Mouse (Mus musculus) gonadal fat pad, adult 2 months (tissue): ENCODE results near the gene Baz2a. TPM values are rescaled to one million over a fixed set of nuclear protein-coding genes. Genes with fewer than 3 reads are reported as not detected.

Experiments
- DNase-seq: peaks from one replicate; pipeline ENCODE4 v3.0.0-alpha.2; 2012; ENCODE audit warnings: low read depth
- polyA plus RNA-seq: library from polyadenylated mRNA; depleted of rRNA; stranded (reverse); fragments of >200 nt; gene quantifications from 2 replicates; pipeline ENCODE4 v1.2.3, GENCODE M21; 2012; rRNA removed

Gene Baz2a
- polyA plus RNA-seq, 1 experiment: 32.2 TPM

GRCm38 (mm10) chr10:128177316-128177715, 85.9 kb downstream of the Baz2a start:
- DNase-seq: no peak

Other genes starting within 250 kb of the Baz2a start
- not detected in 2 replicates for gene Rdh19, start 241.6 kb upstream of the Baz2a start, polyA plus RNA-seq
- 0.09 and 0.11 TPM in 2 replicates for gene Rdh16f2, start 225.1 kb upstream of the Baz2a start, polyA plus RNA-seq
- 0.36 and 1.4 TPM in 2 replicates for gene Rdh7, start 202.8 kb upstream of the Baz2a start, polyA plus RNA-seq
- gene Sdr9c7, start 193.1 kb upstream of the Baz2a start, polyA plus RNA-seq: 0.04 and 0.30 TPM in 2 replicates
- gene Hsd17b6, start 84.0 kb upstream of the Baz2a start, polyA plus RNA-seq: 0.53 TPM in 1 of 2 replicates, not detected in the other
- gene Prim1, start 76.4 kb upstream of the Baz2a start, polyA plus RNA-seq: 3.0 and 3.3 TPM in 2 replicates
- 200 and 240 TPM in 2 replicates for gene Naca, start 56.0 kb upstream of the Baz2a start, polyA plus RNA-seq
- 21.0 and 41.0 TPM in 2 replicates for gene Ptges3, start 32.6 kb upstream of the Baz2a start, polyA plus RNA-seq
- 2,186 and 2,996 TPM in 2 replicates for gene Atp5b, start 8.3 kb upstream of the Baz2a start, polyA plus RNA-seq
- 124 and 125 TPM in 2 replicates for gene Rbms2, start 88.7 kb downstream of the Baz2a start, polyA plus RNA-seq
- 2.7 and 2.8 TPM in 2 replicates for gene Gls2, start 102.9 kb downstream of the Baz2a start, polyA plus RNA-seq
- 9.1 and 12.2 TPM in 2 replicates for gene Spryd4, start 120.2 kb downstream of the Baz2a start, polyA plus RNA-seq
- gene Mip, start 134.3 kb downstream of the Baz2a start, polyA plus RNA-seq: not detected in 2 replicates
- gene Timeless, start 140.5 kb downstream of the Baz2a start, polyA plus RNA-seq: 3.5 and 3.6 TPM in 2 replicates
- gene Apon, start 162.5 kb downstream of the Baz2a start, polyA plus RNA-seq: 0.75 TPM in 1 of 2 replicates, not detected in the other
- gene Apof, start 177.1 kb downstream of the Baz2a start, polyA plus RNA-seq: 0.14 and 2.2 TPM in 2 replicates
- 29.0 and 31.4 TPM in 2 replicates for gene Stat2, start 179.0 kb downstream of the Baz2a start, polyA plus RNA-seq
- gene Il23a, start 207.2 kb downstream of the Baz2a start, polyA plus RNA-seq: 0.34 TPM in 1 of 2 replicates, not detected in the other
- gene Pan2, start 211.8 kb downstream of the Baz2a start, polyA plus RNA-seq: 22.9 and 23.6 TPM in 2 replicates
- 96.7 and 103 TPM in 2 replicates for gene Cnpy2, start 230.9 kb downstream of the Baz2a start, polyA plus RNA-seq
- 252 and 282 TPM in 2 replicates for gene Cs, start 246.2 kb downstream of the Baz2a start, polyA plus RNA-seq